Mouse (Mus musculus): ENCODE measurements around the gene Smim20. TPM values are rescaled to one million over a fixed set of nuclear protein-coding genes. Genes with fewer than 3 reads are reported as not detected.

The Smim20 gene
- polyA plus RNA-seq (2014; fragmentation: Illumina TruSeq; extraction: RNeasy Lipid Tissue Mini Kit (QIAGEN cat#74804); ENCODE audit: low read depth, low replicate concordance) = 28.5 TPM

GRCm38 (mm10) chr5:53266931-53267853 lies at the start of gene Smim20:
Gene Smim20, plus strand, starts transcription at chr5:53267083.

Other genes with a start within 250 kb of the Smim20 start
- 47.6 TPM for gene Slc34a2, start 229.0 kb upstream of the Smim20 start, polyA plus RNA-seq (2014; fragmentation: Illumina TruSeq; extraction: RNeasy Lipid Tissue Mini Kit (QIAGEN cat#74804); ENCODE audit: low read depth, low replicate concordance)
- 50.0 TPM for gene Sel1l3, start 53.2 kb upstream of the Smim20 start, polyA plus RNA-seq (2014; fragmentation: Illumina TruSeq; extraction: RNeasy Lipid Tissue Mini Kit (QIAGEN cat#74804); ENCODE audit: low read depth, low replicate concordance)
- 69.1 TPM for gene Rbpj, start 199.1 kb downstream of the Smim20 start, polyA plus RNA-seq (2014; fragmentation: Illumina TruSeq; extraction: RNeasy Lipid Tissue Mini Kit (QIAGEN cat#74804); ENCODE audit: low read depth, low replicate concordance)